Mouse (Mus musculus) hindlimb bud, embryonic 11.5 days (tissue): Measurements from ENCODE around the gene Gtf2ird1.
"Not testable (repeated sequence)": the region's sequence is repeated elsewhere in the genome, so short reads cannot be mapped to it uniquely, and the experiment has no call there.

Experiments used
- DNase-seq: peaks from one replicate; pipeline ENCODE4 v3.0.0-alpha.2; 2012; ENCODE audit warnings: low read depth, low spot score; ENCODE audit errors: extremely low spot score

Gtf2ird1 gene

GRCm38 (mm10) chr5:134412341-134412740 is 44.2 kb downstream of the Gtf2ird1 start:
- DNase-seq: no peak

DNA sequence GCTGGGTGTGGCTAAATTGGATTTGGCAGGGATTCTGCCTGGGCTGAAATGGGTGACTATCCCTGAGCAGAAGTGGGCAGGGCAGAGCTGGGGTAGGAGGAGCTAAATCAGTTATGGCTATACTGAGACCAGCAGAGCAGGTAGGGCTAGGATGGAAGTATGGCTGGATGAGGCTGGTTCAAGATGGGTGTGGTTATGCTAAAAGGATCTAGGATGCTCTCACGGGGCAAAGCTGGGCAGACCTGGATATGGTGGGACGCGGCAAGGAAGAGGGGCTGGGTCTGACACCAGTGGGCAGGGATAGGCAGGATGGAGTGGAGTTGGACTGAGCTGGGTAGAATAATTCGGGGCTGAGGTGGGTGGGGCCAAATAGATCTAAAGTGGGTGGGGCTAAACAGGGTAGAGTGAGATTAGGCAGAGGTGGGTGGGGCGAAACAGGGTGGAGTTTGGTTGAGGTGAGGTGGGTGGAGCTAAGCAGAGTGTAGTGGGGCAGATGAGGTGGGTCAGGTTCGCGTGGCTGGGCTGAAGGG is 46.1 kb downstream of the Gtf2ird1 start:
- DNase-seq: no peak

- DNase-seq: no peak
These were observed 46.8 kb downstream of the Gtf2ird1 start for GRCm38 (mm10) chr5:134409606-134410306.

DNA sequence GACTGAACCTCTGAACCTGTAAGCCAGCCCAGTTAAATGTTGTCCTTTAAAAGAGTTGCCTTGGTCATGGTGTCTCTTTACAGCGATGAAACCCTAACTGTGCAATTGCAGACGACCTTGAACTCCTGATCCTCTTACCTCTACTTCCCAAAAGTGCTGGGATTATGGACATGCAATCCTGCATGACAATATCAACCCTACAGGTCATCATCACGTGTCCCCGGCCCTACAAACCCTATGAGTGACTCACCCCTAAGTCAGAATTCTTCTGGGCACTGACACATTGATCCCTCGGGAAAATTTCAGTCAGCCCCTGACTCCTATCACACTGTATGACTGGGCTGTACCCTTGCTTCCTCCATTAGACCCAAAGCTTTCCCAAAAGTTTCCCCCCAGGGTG is 48.4 kb downstream of the Gtf2ird1 start:
- no peak for DNase-seq

GRCm38 (mm10) chr5:134401841-134402240 is 54.7 kb downstream of the Gtf2ird1 start:
- no peak for DNase-seq

GRCm38 (mm10) chr5:134397434-134398163 is 58.9 kb downstream of the Gtf2ird1 start:
- DNase-seq: no peak

GRCm38 (mm10) chr5:134396519-134396918 is 60.0 kb downstream of the Gtf2ird1 start:
- DNase-seq: no peak

- DNase-seq: peak; percentile 50
These were observed 61.9 kb downstream of the Gtf2ird1 start for GRCm38 (mm10) chr5:134394624-134395023.

GRCm38 (mm10) chr5:134393624-134394023 is 62.9 kb downstream of the Gtf2ird1 start:
- DNase-seq: no peak

GRCm38 (mm10) chr5:134385106-134385505 is 71.4 kb downstream of the Gtf2ird1 start:
- DNase-seq: peak; percentile 66

- no peak for DNase-seq
These were observed 81.3 kb downstream of the Gtf2ird1 start for GRCm38 (mm10) chr5:134375256-134375655.

DNA sequence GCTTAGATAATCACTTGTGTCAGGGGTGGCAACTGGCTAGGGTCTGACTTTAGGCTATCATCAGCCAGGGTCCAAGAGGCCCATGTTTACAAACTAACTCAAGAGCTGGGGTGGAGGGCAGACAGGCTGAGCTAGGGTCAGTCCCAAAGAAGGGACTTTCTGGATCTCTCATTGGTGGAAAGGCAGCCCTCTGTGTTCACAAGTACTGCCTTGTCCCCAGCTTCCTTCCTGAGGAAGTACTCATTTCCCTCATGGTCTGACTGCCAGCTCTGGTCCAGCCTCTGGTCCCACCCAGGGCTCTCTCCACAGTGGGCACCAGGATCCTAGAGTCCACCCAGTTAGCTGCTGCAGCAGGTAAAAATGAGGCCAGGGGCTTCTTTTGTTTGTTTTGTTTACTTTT is 82.0 kb downstream of the Gtf2ird1 start:
- no peak for DNase-seq

- peak; percentile 53 for DNase-seq
These were observed 82.5 kb downstream of the Gtf2ird1 start for GRCm38 (mm10) chr5:134373912-134374488.

DNA sequence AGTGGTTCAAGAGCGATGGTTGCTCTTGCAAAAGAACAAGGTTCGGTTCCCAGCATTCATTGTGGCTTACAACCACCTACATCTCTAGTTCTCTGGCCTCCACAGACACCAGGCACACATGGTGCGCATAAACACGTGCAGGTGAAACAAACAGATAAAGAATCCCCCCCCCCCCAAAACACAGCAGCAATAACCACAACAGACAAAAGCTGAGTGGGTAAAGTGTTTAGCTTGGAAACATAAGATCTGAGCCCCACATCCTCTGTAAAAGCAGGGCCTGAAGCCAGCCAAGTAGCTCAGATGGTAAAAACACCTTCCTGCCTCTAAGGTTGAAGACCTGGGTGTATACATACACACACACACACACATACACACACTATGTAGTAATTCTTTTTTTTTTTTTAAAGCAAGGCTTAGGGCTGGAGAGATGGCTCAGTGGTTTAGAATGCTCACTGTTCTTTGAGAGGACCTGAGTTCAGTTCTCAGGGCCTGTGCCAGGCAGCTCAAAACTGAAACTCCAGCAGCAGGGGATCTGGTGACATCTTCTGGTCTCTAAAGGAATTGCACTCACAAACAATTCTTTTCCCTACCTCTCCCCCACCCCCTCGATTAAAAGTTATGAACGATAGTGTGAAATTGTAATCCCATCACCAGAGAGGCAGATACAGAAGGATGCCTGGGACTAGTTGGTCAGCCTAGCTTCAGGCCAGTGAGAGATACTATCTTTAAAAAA is 83.4 kb downstream of the Gtf2ird1 start:
- no peak for DNase-seq

DNA sequence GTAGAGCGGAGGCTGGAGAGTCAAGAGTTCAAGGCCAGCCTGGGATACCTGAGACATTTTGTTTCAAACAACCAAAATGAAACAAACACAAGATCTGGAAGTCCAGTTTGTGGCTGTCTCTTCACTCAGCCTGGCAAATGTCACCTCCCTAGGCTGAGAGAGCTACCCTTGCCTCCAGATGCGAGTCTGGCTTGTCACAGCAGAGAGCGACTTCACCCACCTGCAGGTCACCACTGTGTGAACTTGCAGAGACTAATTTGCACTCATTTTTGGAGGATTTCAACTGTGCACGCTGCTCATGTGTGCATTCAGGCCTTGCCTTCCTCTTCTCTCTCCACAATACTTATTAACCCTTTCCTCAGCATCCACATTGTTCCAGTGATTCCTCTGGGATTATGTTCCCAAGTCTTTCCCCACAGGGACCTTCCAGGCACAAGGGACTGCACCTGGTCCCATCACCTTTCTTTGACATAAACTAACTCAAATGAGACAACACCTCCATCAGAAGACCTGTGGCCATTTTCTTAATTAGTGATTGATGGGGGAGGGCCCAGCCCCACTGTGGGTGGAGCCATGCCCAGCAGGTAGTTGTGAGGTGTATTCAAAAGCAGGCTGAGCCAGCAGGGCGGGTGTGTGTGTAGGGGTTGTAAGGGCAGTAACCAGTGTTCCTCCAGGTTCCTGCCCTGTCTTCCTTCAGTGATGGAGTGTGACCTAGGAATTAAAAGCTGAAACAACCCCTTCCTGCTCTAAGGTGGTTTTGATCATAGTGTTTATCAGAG is 84.8 kb downstream of the Gtf2ird1 start:
- no peak for DNase-seq

GRCm38 (mm10) chr5:134370831-134371230 is 85.7 kb downstream of the Gtf2ird1 start:
- DNase-seq: no peak

DNA sequence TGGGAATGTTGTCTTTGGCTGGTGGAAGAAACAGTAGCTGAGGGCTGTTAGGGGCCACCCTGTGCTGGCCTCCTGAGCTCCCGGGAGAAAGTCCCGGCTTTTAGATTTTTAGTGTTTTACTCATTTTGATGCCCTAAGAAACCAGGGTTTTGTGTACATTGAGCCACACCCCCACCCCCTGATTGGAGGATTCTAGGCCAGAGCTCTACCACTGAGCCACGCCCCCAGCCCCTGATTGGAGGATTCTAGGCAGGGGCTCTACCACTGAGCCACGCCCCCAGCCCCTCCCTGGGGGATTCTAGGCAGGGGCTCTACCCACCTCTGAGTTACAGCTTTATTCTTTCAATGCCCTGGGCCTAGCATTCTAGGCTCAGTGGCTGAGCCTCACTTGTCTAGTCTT is 97.4 kb downstream of the Gtf2ird1 start:
- DNase-seq: no peak

DNA sequence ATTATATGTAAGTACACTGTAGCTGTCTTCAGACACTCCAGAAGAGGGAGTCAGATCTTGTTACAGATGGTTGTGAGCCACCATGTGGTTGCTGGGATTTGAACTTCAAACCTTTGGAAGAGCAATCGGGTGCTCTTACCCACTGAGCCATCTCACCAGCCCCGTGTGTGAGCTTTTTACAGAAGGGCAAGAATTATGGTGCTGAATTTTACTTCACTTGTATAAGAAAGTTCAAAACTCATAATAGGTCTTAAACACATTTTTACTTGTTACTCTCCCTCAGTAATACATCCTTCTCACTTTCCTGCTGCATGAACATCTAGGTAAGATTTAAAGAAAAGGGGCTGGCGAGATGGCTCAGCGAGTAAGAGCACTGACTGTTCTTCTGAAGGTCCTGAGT is 101.1 kb downstream of the Gtf2ird1 start:
- not testable (repeated sequence) for DNase-seq

DNA sequence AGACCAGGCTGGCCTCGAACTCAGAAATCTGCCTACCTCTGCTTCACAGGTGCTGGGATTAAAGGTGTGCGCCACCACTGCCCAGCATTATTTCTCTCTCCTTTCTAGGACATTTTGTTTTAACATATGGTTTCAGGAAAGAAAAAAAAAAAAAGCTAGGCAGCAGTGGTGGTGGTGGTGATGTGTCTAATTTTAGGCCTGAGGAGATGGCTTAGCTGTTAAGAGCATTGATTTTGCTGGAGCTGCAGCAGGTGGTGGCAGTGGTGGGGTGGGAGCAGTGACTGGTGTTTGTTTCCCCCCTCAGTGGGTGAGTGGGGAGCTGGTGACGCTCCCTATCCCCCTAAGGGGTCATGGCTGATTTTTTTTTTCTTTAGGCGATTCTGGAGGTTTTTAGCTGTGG is 103.4 kb downstream of the Gtf2ird1 start:
- no peak for DNase-seq

GRCm38 (mm10) chr5:134352527-134353001 is 104.0 kb downstream of the Gtf2ird1 start:
- DNase-seq: no peak
